Mouse (Mus musculus): ENCODE measurements around the gene Pi16. TPM values are rescaled to one million over a fixed set of nuclear protein-coding genes. Genes with fewer than 3 reads are reported as not detected.

Pi16 gene
- polyA plus RNA-seq, 1 experiment from 2014 or later = 2.3 TPM

Other genes starting within 250 kb of the Pi16 start
- 41.3 and 43.7 TPM in 2 replicates for gene Cdkn1a, start 226.7 kb upstream of the Pi16 start, polyA plus RNA-seq (2015; fragmentation: Nextera tagmentation; extraction: Ambion mirVana)
- 1.1 TPM in 2 replicates for gene Rab44, start 203.5 kb upstream of the Pi16 start, polyA plus RNA-seq (2015; fragmentation: Nextera tagmentation; extraction: Ambion mirVana)
- gene Cpne5, start 79.5 kb upstream of the Pi16 start, polyA plus RNA-seq (2015; fragmentation: Nextera tagmentation; extraction: Ambion mirVana) = 3.6 and 5.0 TPM in 2 replicates
- 144 and 145 TPM in 2 replicates for gene Ppil1, start 53.5 kb upstream of the Pi16 start, polyA plus RNA-seq (2015; fragmentation: Nextera tagmentation; extraction: Ambion mirVana)
- 82.2 and 87.7 TPM in 2 replicates for gene BC004004, start 48.9 kb upstream of the Pi16 start, polyA plus RNA-seq (2015; fragmentation: Nextera tagmentation; extraction: Ambion mirVana)
- gene Mtch1, start 30.3 kb downstream of the Pi16 start, polyA plus RNA-seq (2015; fragmentation: Nextera tagmentation; extraction: Ambion mirVana) = 208 and 265 TPM in 2 replicates
- gene Fgd2, start 43.2 kb downstream of the Pi16 start, polyA plus RNA-seq (2015; fragmentation: Nextera tagmentation; extraction: Ambion mirVana) = 21.7 and 24.0 TPM in 2 replicates
- 15.6 and 16.6 TPM in 2 replicates for gene Pim1, start 173.1 kb downstream of the Pi16 start, polyA plus RNA-seq (2015; fragmentation: Nextera tagmentation; extraction: Ambion mirVana)
- gene Gm17657, start 232.0 kb downstream of the Pi16 start, polyA plus RNA-seq (2015; fragmentation: Nextera tagmentation; extraction: Ambion mirVana) = not detected in 2 replicates
- 12.6 and 14.9 TPM in 2 replicates for gene Tbc1d22b, start 232.1 kb downstream of the Pi16 start, polyA plus RNA-seq (2015; fragmentation: Nextera tagmentation; extraction: Ambion mirVana)
- 0.85 and 1.1 TPM in 2 replicates for gene Tmem217, start 234.7 kb downstream of the Pi16 start, polyA plus RNA-seq (2015; fragmentation: Nextera tagmentation; extraction: Ambion mirVana)

Data from lung, embryonic 16.5 days (tissue).